ENCODE assay signal across 22 mouse cellular contexts in the genomic region with DNA sequence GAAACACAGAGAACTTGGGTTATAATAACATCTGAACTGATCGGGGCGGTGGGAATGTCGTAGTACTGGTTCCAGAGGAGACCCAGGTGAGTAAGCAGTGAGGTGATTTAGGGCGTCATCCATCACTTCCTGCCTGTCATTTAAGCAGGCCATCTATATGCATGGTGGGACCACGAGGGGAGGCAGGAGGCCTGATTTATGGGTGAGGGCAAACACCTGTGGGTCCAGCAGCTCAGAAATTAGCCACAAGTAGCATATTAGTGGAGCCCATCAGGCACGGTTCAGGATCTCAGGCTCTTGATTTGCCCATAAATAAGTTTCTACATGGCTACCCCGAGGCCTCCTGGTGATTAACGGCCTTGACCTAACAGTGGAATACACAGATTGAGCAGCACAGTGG.
DNase-seq lines count a peak whose midpoint lies in the region; ATAC-seq lines count a peak whose summit lies in the region.
"Had no signal": no experiment of that assay in that cellular context is flagged by ENCODE, and none has a peak within 500 bp of the region (broad histone marks: within the 10 kb centered on the region; RNA-seq: fewer than 3 reads in every experiment).

No protein-coding gene starts in this region.

- no peak overlapping the region for H3K27ac ChIP-seq in intestine, embryonic 16.5 days (ENCODE audit: low read length)
- H3K27ac ChIP-seq in kidney, embryonic 16.5 days (ENCODE audit: low read length) = no peak overlapping the region
- no peak overlapping the region for H3K27ac ChIP-seq in limb, embryonic 11.5 days (replicated peaks; ENCODE audit: low read depth, low read length)
- H3K27ac ChIP-seq: forebrain, embryonic 10.5 days; heart, embryonic 10.5 days; hindbrain, embryonic 13.5 days; left cerebral cortex, adult 2 months; limb, embryonic 13.5 days; liver, embryonic 14.5 days; midbrain, embryonic 15.5 days had no signal

- WGBS in intestine, embryonic 16.5 days = 42% methylated on average over 8 of the region's 8 CpGs
- 12% methylated on average over 8 of the region's 8 CpGs for WGBS in kidney, embryonic 16.5 days
- 55% methylated on average over 8 of the region's 8 CpGs for WGBS in limb, embryonic 11.5 days

- H3K36me3 ChIP-seq in intestine, embryonic 16.5 days (ENCODE audit: control insufficient read depth, insufficient read depth, low read length) = no peaks in the 10 kb centered on the region
- H3K36me3 ChIP-seq in kidney, embryonic 16.5 days (ENCODE audit: insufficient read depth, low read length) = no peaks in the 10 kb centered on the region
- no peaks in the 10 kb centered on the region for H3K36me3 ChIP-seq in limb, embryonic 11.5 days (ENCODE audit: control insufficient read depth, insufficient read depth, low read length)
- H3K36me3 ChIP-seq: forebrain, embryonic 10.5 days; heart, embryonic 10.5 days; hindbrain, embryonic 13.5 days; limb, embryonic 13.5 days; midbrain, embryonic 15.5 days had no signal

- H3K4me2 ChIP-seq in intestine, embryonic 16.5 days (ENCODE audit: low read depth, low read length) = no peak overlapping the region
- 0 out of 2 replicates have a peak overlapping the region, but pooled peaks have one; percentile 7 for H3K4me2 ChIP-seq in kidney, embryonic 16.5 days (replicated peaks; ENCODE audit: low read depth, low read length)
- no peak overlapping the region for H3K4me2 ChIP-seq in limb, embryonic 11.5 days (ENCODE audit: low read depth, severe bottlenecking)
- H3K4me2 ChIP-seq: hindbrain, embryonic 13.5 days; limb, embryonic 13.5 days; midbrain, embryonic 15.5 days had no signal

- H3K9me3 ChIP-seq in intestine, embryonic 16.5 days (ENCODE audit: control insufficient read depth, low read length) = no peaks in the 10 kb centered on the region
- H3K9me3 ChIP-seq in kidney, embryonic 16.5 days (ENCODE audit: low read length) = no peaks in the 10 kb centered on the region
- no peaks in the 10 kb centered on the region for H3K9me3 ChIP-seq in limb, embryonic 11.5 days (ENCODE audit: control insufficient read depth, low read length)
- H3K9me3 ChIP-seq: forebrain, embryonic 10.5 days; heart, embryonic 10.5 days; hindbrain, embryonic 13.5 days; limb, embryonic 13.5 days; midbrain, embryonic 15.5 days had no signal

- H3K9ac ChIP-seq in intestine, embryonic 16.5 days (ENCODE audit: low read depth, low read length) = no peak overlapping the region
- H3K9ac ChIP-seq in kidney, embryonic 16.5 days (replicated peaks; ENCODE audit: low read length) = no peak overlapping the region
- no peak overlapping the region for H3K9ac ChIP-seq in limb, embryonic 11.5 days (ENCODE audit: low read length)
- H3K9ac ChIP-seq: hindbrain, embryonic 13.5 days; limb, embryonic 13.5 days; liver, embryonic 14.5 days; midbrain, embryonic 15.5 days had no signal

- no peaks in the 10 kb centered on the region for H3K4me1 ChIP-seq in intestine, embryonic 16.5 days (ENCODE audit: control insufficient read depth, insufficient read depth, low read length)
- peaks cover 15% of the 10 kb centered on the region for H3K4me1 ChIP-seq in kidney, embryonic 16.5 days (ENCODE audit: insufficient read depth, low read length)
- H3K4me1 ChIP-seq in limb, embryonic 11.5 days (ENCODE audit: control insufficient read depth, insufficient read depth, low read length) = no peaks in the 10 kb centered on the region
- H3K4me1 ChIP-seq: forebrain, embryonic 10.5 days; heart, embryonic 10.5 days; midbrain, embryonic 15.5 days had no signal

- no peak overlapping the region for H3K4me3 ChIP-seq in intestine, embryonic 16.5 days (ENCODE audit: low read length)
- no peak overlapping the region for H3K4me3 ChIP-seq in kidney, embryonic 16.5 days (ENCODE audit: low read length)
- H3K4me3 ChIP-seq in limb, embryonic 11.5 days (ENCODE audit: low read depth, low read length) = no peak overlapping the region
- H3K4me3 ChIP-seq: forebrain, embryonic 10.5 days; heart, embryonic 10.5 days; hindbrain, embryonic 13.5 days; left cerebral cortex, adult 2 months; limb, embryonic 13.5 days; midbrain, embryonic 15.5 days had no signal

- H3K27me3 ChIP-seq in intestine, embryonic 16.5 days (replicated peaks; ENCODE audit: control insufficient read depth, insufficient read depth, low read length) = no peaks in the 10 kb centered on the region
- peaks cover 27% of the 10 kb centered on the region for H3K27me3 ChIP-seq in kidney, embryonic 16.5 days (ENCODE audit: insufficient read depth, low read length)
- H3K27me3 ChIP-seq in limb, embryonic 11.5 days (ENCODE audit: control insufficient read depth, insufficient read depth, low read length) = no peaks in the 10 kb centered on the region
- H3K27me3 ChIP-seq: limb, embryonic 13.5 days; midbrain, embryonic 15.5 days had no signal

- ATAC-seq in intestine, embryonic 16.5 days = 0 out of 2 replicates have a peak, but pooled peaks have one; percentile 31
- peak; percentile 91 for ATAC-seq in kidney, embryonic 16.5 days (ENCODE audit: low FRiP score, low TSS enrichment)
- no peak for ATAC-seq in limb, embryonic 11.5 days (ENCODE audit: insufficient number of reproducible peaks, low FRiP score, low TSS enrichment, low read depth)
- ATAC-seq: midbrain, embryonic 15.5 days had no signal

- intact Hi-C loops in left cerebral cortex, postnatal 4 days (cut with DNase I) = no loop called here

- DNase-seq in embryo, embryonic 10.5 days (ENCODE audit: low spot score) = peak; percentile 24
- DNase-seq in limb, embryonic 11.5 days (ENCODE audit: low spot score) = peak; percentile 28
- no peak for DNase-seq in left cerebral cortex, postnatal 4 days
- DNase-seq in cerebellum, postnatal 4 days (ENCODE audit: low spot score in 2 of 2) = no peak
- DNase-seq in right cerebral cortex, postnatal 25 days = no peak
- DNase-seq: adrenal gland, postnatal 25 days; B cell, adult 2 months; cerebellum, adult 18-20 months; cerebellum, postnatal 36 days; gastrocnemius, postnatal 25 days; heart, postnatal 10 days; right cerebral cortex, postnatal 4 days; thymus, postnatal 4 days had no signal

Comparison
In these comparisons a context has a peak if more than half of its experiments do, and no peak if none do; other contexts are left out.
1. DNase-seq: peak in embryo, embryonic 10.5 days (single experiment) and limb, embryonic 11.5 days (single experiment); none in left cerebral cortex, postnatal 4 days (single experiment), cerebellum, postnatal 4 days (0 of 2) and right cerebral cortex, postnatal 25 days (single experiment).